Mouse (Mus musculus) hindbrain, embryonic 14.5 days (tissue): ENCODE data around the gene Vasn. TPM values are rescaled to one million over a fixed set of nuclear protein-coding genes. Genes with fewer than 3 reads are reported as not detected.

Source experiments
- ATAC-seq: fragments of 200-750 bp; cut with Nextera tagmentation; 2 replicates; pipeline ENCODE4 v1.8.0; 2017; ENCODE audit warnings: moderate number of reproducible peaks, mild to moderate bottlenecking, moderate TSS enrichment, moderate library complexity; ENCODE audit not compliant: low FRiP score
- DNase-seq: peaks from one replicate; pipeline ENCODE4 v3.0.0-alpha.2; 2015; ENCODE audit warnings: low spot score
- H3K27ac ChIP-seq: fragments of 300-500 bp; sonication (generic); 2 replicates; pipeline ENCODE4 v1.5.1; 2014; ENCODE audit warnings: mild to moderate bottlenecking, moderate library complexity
- H3K27me3 ChIP-seq: fragments of 300-500 bp; sonication (generic); 2 replicates; pipeline ENCODE4 v1.6.1; 2014; ENCODE audit warnings: mild to moderate bottlenecking, low read length, mixed read lengths; ENCODE audit not compliant: control insufficient read depth, insufficient read depth
- H3K36me3 ChIP-seq: fragments of 300-500 bp; sonication (generic); replicated peaks from 2 replicates; pipeline ENCODE4 v1.6.1; 2014; ENCODE audit not compliant: control insufficient read depth, insufficient read depth
- H3K4me1 ChIP-seq: fragments of 300-500 bp; sonication (generic); replicated peaks from 2 replicates; pipeline ENCODE4 v1.6.1; 2014; ENCODE audit warnings: antibody characterized with exemption, low read length, mixed read lengths; ENCODE audit not compliant: control insufficient read depth, insufficient read depth
- H3K4me2 ChIP-seq: fragments of 300-500 bp; sonication (generic); replicated peaks from 2 replicates; pipeline ENCODE4 v1.6.1; 2014; ENCODE audit warnings: mild to moderate bottlenecking, moderate library complexity
- H3K4me3 ChIP-seq: fragments of 300-500 bp; sonication (generic); replicated peaks from 2 replicates; pipeline ENCODE4 v1.5.1; 2014; ENCODE audit warnings: mild to moderate bottlenecking, low read length
- H3K9ac ChIP-seq: fragments of 300-500 bp; sonication (generic); 2 replicates; pipeline ENCODE4 v1.6.1; 2014
- H3K9me3 ChIP-seq: fragments of 300-500 bp; sonication (generic); 2 replicates; pipeline ENCODE4 v1.6.1; 2016; ENCODE audit warnings: low read length; ENCODE audit not compliant: control insufficient read depth
- WGBS: fragments of 180-500 bp; shearing (Covaris S2); extraction: QIAGEN DNeasy Blood & Tissue Kit; methylation state at CpG from one replicate; pipeline ENCODE4 v1.1.7; 2014; 5-methylcytosine and 5-hydroxymethylcytosine counted together
- polyA plus RNA-seq: library from polyadenylated mRNA; unstranded; fragments of >200 nt; fragmentation: Nextera tagmentation; extraction: Ambion mirVana; gene quantifications from 2 replicates; pipeline ENCODE4 v1.2.1, GENCODE M21; 2014

Gene Vasn
- polyA plus RNA-seq, 1 experiment from 2014 or later, result 6.4 TPM

GRCm38 (mm10) chr16:4635760-4636159 is 4.0 kb upstream of the Vasn start:
- Histone ChIP-seq H3K36me3 (peaks cover 29% of the 10 kb centered on the region), H3K9me3 (no peaks in the 10 kb centered on the region), H3K4me1 (peaks cover 13% of the 10 kb centered on the region), H3K27ac (no peak overlapping the region), H3K4me2 (no peak overlapping the region), H3K4me3 (no peak overlapping the region), H3K27me3 (no peaks in the 10 kb centered on the region), H3K9ac (no peak overlapping the region)
- ATAC-seq (no peak), DNase-seq (no peak)
- WGBS, result 72% methylated on average over 4 of the region's 4 CpGs

- H3K36me3 ChIP-seq, result peaks cover 13% of the 10 kb centered on the region; the same call in 1 of the 2 replicates
- ATAC-seq (no peak), DNase-seq (no peak)
- H3K27ac ChIP-seq, result no peak overlapping the region
- H3K4me1 ChIP-seq, result peaks cover 31% of the 10 kb centered on the region
- no peak overlapping the region for H3K9ac ChIP-seq
- H3K27me3 ChIP-seq, result no peaks in the 10 kb centered on the region
- no peaks in the 10 kb centered on the region for H3K9me3 ChIP-seq
- H3K4me3 ChIP-seq, result no peak overlapping the region
- whole genome bisulfite sequencing, result 87% methylated on average over 3 of the region's 3 CpGs
- no peak overlapping the region for H3K4me2 ChIP-seq
Observed at GRCm38 (mm10) chr16:4638891-4639390, 800 bp upstream of the Vasn start.

GRCm38 (mm10) chr16:4640267-4641005 is 695 bp downstream of the Vasn start:
- peak overlapping the region; percentile 59 for H3K9ac ChIP-seq
- H3K4me1 ChIP-seq, result peaks cover 39% of the 10 kb centered on the region
- ATAC-seq (peak; percentile 12; the same call in 1 of the 2 replicates), DNase-seq (no peak)
- no peaks in the 10 kb centered on the region for H3K9me3 ChIP-seq
- H3K4me3 ChIP-seq, result peak overlapping the region; percentile 35
- WGBS, result 9% methylated on average over 17 of the region's 17 CpGs
- peak overlapping the region; percentile 73 for H3K4me2 ChIP-seq
- no peaks in the 10 kb centered on the region for H3K27me3 ChIP-seq
- 0 out of 2 replicates have a peak overlapping the region, but pooled peaks have one; percentile 15 for H3K27ac ChIP-seq
- H3K36me3 ChIP-seq, result 0 out of 2 replicates have a peak, but pooled peaks cover 5% of the 10 kb centered on the region

- ATAC-seq, result no peak
- Histone ChIP-seq H3K27me3 (no peaks in the 10 kb centered on the region), H3K9me3 (no peaks in the 10 kb centered on the region), H3K9ac (0 out of 2 replicates have a peak overlapping the region, but pooled peaks have one; percentile 0), H3K4me2 (peak overlapping the region; percentile 73), H3K36me3 (0 out of 2 replicates have a peak, but pooled peaks cover 5% of the 10 kb centered on the region), H3K4me3 (peak overlapping the region; percentile 35; the same call in 1 of the 2 replicates), H3K4me1 (peaks cover 39% of the 10 kb centered on the region), H3K27ac (no peak overlapping the region)
- WGBS, result 52% methylated on average over 3 of the region's 3 CpGs
- DNase-seq, result no peak
Observed at GRCm38 (mm10) chr16:4641119-4641838, 1.5 kb downstream of the Vasn start.

- Histone ChIP-seq H3K27ac (0 out of 2 replicates have a peak overlapping the region, but pooled peaks have one; percentile 16), H3K27me3 (no peaks in the 10 kb centered on the region), H3K4me1 (peaks cover 39% of the 10 kb centered on the region), H3K9me3 (no peaks in the 10 kb centered on the region), H3K4me2 (peak overlapping the region; percentile 73), H3K9ac (no peak overlapping the region), H3K36me3 (0 out of 2 replicates have a peak, but pooled peaks cover 5% of the 10 kb centered on the region), H3K4me3 (no peak overlapping the region)
- ATAC-seq (no peak), DNase-seq (no peak)
- 37% methylated on average over 13 of the region's 13 CpGs for WGBS
Observed at GRCm38 (mm10) chr16:4642190-4642589, 2.4 kb downstream of the Vasn start.

- DNase-seq (no peak), ATAC-seq (no peak)
- Histone ChIP-seq H3K27ac (peak overlapping the region; percentile 16; the same call in 1 of the 2 replicates), H3K27me3 (no peaks in the 10 kb centered on the region), H3K4me1 (peaks cover 39% of the 10 kb centered on the region), H3K9me3 (no peaks in the 10 kb centered on the region), H3K4me3 (no peak overlapping the region), H3K4me2 (peak overlapping the region; percentile 73), H3K36me3 (no peaks in the 10 kb centered on the region), H3K9ac (no peak overlapping the region)
- 78% methylated on average over 6 of the region's 6 CpGs for WGBS
Observed at GRCm38 (mm10) chr16:4642937-4643336, 3.2 kb downstream of the Vasn start.

GRCm38 (mm10) chr16:4643670-4644419 is 4.1 kb downstream of the Vasn start:
- Histone ChIP-seq H3K4me3 (no peak overlapping the region), H3K36me3 (0 out of 2 replicates have a peak, but pooled peaks cover 7% of the 10 kb centered on the region), H3K9me3 (no peaks in the 10 kb centered on the region), H3K27me3 (no peaks in the 10 kb centered on the region), H3K27ac (peak overlapping the region; percentile 24; the same call in 1 of the 2 replicates), H3K4me2 (0 out of 2 replicates have a peak overlapping the region, but pooled peaks have one; percentile 9), H3K9ac (no peak overlapping the region), H3K4me1 (peaks cover 39% of the 10 kb centered on the region)
- 54% methylated on average over 11 of the region's 11 CpGs for WGBS
- DNase-seq, result peak; percentile 67
- peak; percentile 57; the same call in 1 of the 2 replicates for ATAC-seq

GRCm38 (mm10) chr16:4645867-4646266 is 6.1 kb downstream of the Vasn start:
- peaks cover 16% of the 10 kb centered on the region; the same call in 1 of the 2 replicates for H3K36me3 ChIP-seq
- H3K4me3 ChIP-seq, result no peak overlapping the region
- no peak overlapping the region for H3K4me2 ChIP-seq
- 75% methylated on average over 4 of the region's 4 CpGs for WGBS
- H3K27ac ChIP-seq, result no peak overlapping the region
- no peaks in the 10 kb centered on the region for H3K9me3 ChIP-seq
- H3K4me1 ChIP-seq, result peaks cover 25% of the 10 kb centered on the region
- H3K27me3 ChIP-seq, result no peaks in the 10 kb centered on the region
- H3K9ac ChIP-seq, result no peak overlapping the region
- no peak for DNase-seq
- ATAC-seq, result no peak
